Mouse (Mus musculus): ENCODE measurements at regions not wholly inside any gene's neighbourhood (a gene's known extent, or its start where the extent isn't known, plus 50 kb on each side); places are given as distances from the start of the nearest gene placed in this dataset.
A peak's percentile ranks its signal among the peaks of the same experiment; 100 is the strongest.

- peak in 1 of 2 experiments; percentile 26 for DNase-seq (ENCODE audit: low spot score in 2 of 2)
Measured at GRCm38 (mm10) chr17:74920056-74920455, 85.3 kb upstream of the Ltbp1 start.

GRCm38 (mm10) chr17:74921413-74921812 lies 84.0 kb upstream of the Ltbp1 start:
- DNase-seq (ENCODE audit: low spot score in 2 of 2) = peak in 1 of 2 experiments; percentile 54

- peak in 1 of 2 experiments; percentile 35 for DNase-seq (ENCODE audit: low spot score in 2 of 2)
Measured at GRCm38 (mm10) chr17:74922016-74922415, 83.4 kb upstream of the Ltbp1 start.

GRCm38 (mm10) chr17:74922591-74922990 lies 82.8 kb upstream of the Ltbp1 start:
- peak in 1 of 2 experiments; percentile 38 for DNase-seq (ENCODE audit: low spot score in 2 of 2)

GRCm38 (mm10) chr17:74923101-74923500 lies 82.3 kb upstream of the Ltbp1 start:
- no peak for DNase-seq (ENCODE audit: low spot score in 2 of 2)

GRCm38 (mm10) chr17:74925131-74925530 lies 80.2 kb upstream of the Ltbp1 start:
- DNase-seq (ENCODE audit: low spot score in 2 of 2) = no peak

GRCm38 (mm10) chr17:74927981-74928380 lies 77.4 kb upstream of the Ltbp1 start:
- no peak for DNase-seq (ENCODE audit: low spot score in 2 of 2)

- DNase-seq (ENCODE audit: low spot score in 2 of 2) = no peak
Measured at GRCm38 (mm10) chr17:74931540-74931939, 73.8 kb upstream of the Ltbp1 start.

- DNase-seq (ENCODE audit: low spot score in 2 of 2) = no peak
Measured at GRCm38 (mm10) chr17:74941393-74941792, 64.0 kb upstream of the Ltbp1 start.

GRCm38 (mm10) chr17:74942984-74943801 lies 62.2 kb upstream of the Ltbp1 start:
- DNase-seq (ENCODE audit: low spot score in 2 of 2) = no peak

- DNase-seq (ENCODE audit: low spot score in 2 of 2) = no peak
Measured at GRCm38 (mm10) chr17:74943802-74944193, 61.6 kb upstream of the Ltbp1 start.

- DNase-seq (ENCODE audit: low spot score in 2 of 2) = no peak
Measured at GRCm38 (mm10) chr17:74945149-74945548, 60.2 kb upstream of the Ltbp1 start.

GRCm38 (mm10) chr17:74948476-74948875 lies 56.9 kb upstream of the Ltbp1 start:
- DNase-seq (ENCODE audit: low spot score in 2 of 2) = no peak

GRCm38 (mm10) chr17:74950316-74950715 lies 55.1 kb upstream of the Ltbp1 start:
- DNase-seq (ENCODE audit: low spot score in 2 of 2) = no peak

- DNase-seq (ENCODE audit: low spot score in 2 of 2) = no peak
Measured at GRCm38 (mm10) chr17:74954988-74955387, 50.4 kb upstream of the Ltbp1 start.
